Mouse (Mus musculus) heart, adult 18-20 months (tissue): Measurements from ENCODE around the gene Sdccag8. TPM values are rescaled to one million over a fixed set of nuclear protein-coding genes. Genes with fewer than 3 reads are reported as not detected.
A peak's percentile ranks its signal among the peaks of the same experiment; 100 is the strongest.

ENCODE experiments used
- DNase-seq, 2 experiments: peaks; one replicate each; pipeline ENCODE4 v3.0.0; 2021 to 2022; ENCODE audit warnings: mixed read lengths in 1 of 2
- long read RNA-seq, 2 experiments: library from polyadenylated mRNA; stranded (forward); transcript quantifications; one replicate each; pipeline ENCODE4 v2.0.0; 2021
- total RNA-seq, 2 experiments: library from RNA; stranded (reverse); gene quantifications; 2 replicates each; pipeline ENCODE4 v1.2.3; 2021

Gene Sdccag8
- total RNA-seq, result 1 to 10 TPM; 3.0 to 4.3 TPM
- long read RNA-seq, experiment 1, partial matches to known transcripts, result 2 of 6 reads
- long read RNA-seq, experiment 1, other reads (novel, unspliced or antisense), result 0 of 6 reads
- long read RNA-seq, experiment 2, partial matches to known transcripts, result 1 of 3 reads
- long read RNA-seq, experiment 2, other reads (novel, unspliced or antisense), result 0 of 3 reads

GRCm38 (mm10) chr1:176814591-176815062, at the start of gene Sdccag8:
TSS of gene Sdccag8 (plus strand) at chr1:176814660.
- peak; percentile 94 to 99 for DNase-seq

GRCm38 (mm10) chr1:176774533-176774932, 39.9 kb upstream of the Sdccag8 start:
- no peak for DNase-seq

- DNase-seq, result no peak
These were observed 25.1 kb upstream of the Sdccag8 start for GRCm38 (mm10) chr1:176789326-176789725.

- DNase-seq, result no peak
These were observed 22.3 kb upstream of the Sdccag8 start for GRCm38 (mm10) chr1:176792175-176792574.

- DNase-seq, result no peak
These were observed 15.8 kb upstream of the Sdccag8 start for GRCm38 (mm10) chr1:176798673-176799072.

GRCm38 (mm10) chr1:176800728-176801365, 13.6 kb upstream of the Sdccag8 start:
- DNase-seq, result peak; percentile 77 to 85

GRCm38 (mm10) chr1:176810161-176810560, 4.3 kb upstream of the Sdccag8 start:
- DNase-seq, result no peak

- no peak for DNase-seq
These were observed 2.6 kb upstream of the Sdccag8 start for GRCm38 (mm10) chr1:176811892-176812291.

GRCm38 (mm10) chr1:176812491-176813291, 1.8 kb upstream of the Sdccag8 start:
- no peak for DNase-seq

GRCm38 (mm10) chr1:176813292-176814035, 996 bp upstream of the Sdccag8 start:
- DNase-seq, result peak; percentile 77 to 84

- peak; percentile 96 to 97 for DNase-seq
These were observed 432 bp upstream of the Sdccag8 start, which contains the start of gene Cep170 for GRCm38 (mm10) chr1:176814036-176814420. TSS of gene Cep170 (minus strand) at chr1:176814067.

- no peak for DNase-seq
These were observed 2.3 kb downstream of the Sdccag8 start for GRCm38 (mm10) chr1:176816728-176817127.

- no peak for DNase-seq
These were observed 3.7 kb downstream of the Sdccag8 start for GRCm38 (mm10) chr1:176818147-176818546.

- DNase-seq, result peak; percentile 81 to 87
These were observed 4.3 kb downstream of the Sdccag8 start for GRCm38 (mm10) chr1:176818763-176819162.

- DNase-seq, result no peak
These were observed 7.5 kb downstream of the Sdccag8 start for GRCm38 (mm10) chr1:176821929-176822328.

GRCm38 (mm10) chr1:176822949-176823348, 8.5 kb downstream of the Sdccag8 start:
- DNase-seq, result no peak

- no peak for DNase-seq
These were observed 9.4 kb downstream of the Sdccag8 start for GRCm38 (mm10) chr1:176823889-176824288.

GRCm38 (mm10) chr1:176824611-176825010, 10.2 kb downstream of the Sdccag8 start:
- no peak for DNase-seq

GRCm38 (mm10) chr1:176825084-176825483, 10.6 kb downstream of the Sdccag8 start:
- DNase-seq, result no peak

- no peak for DNase-seq
These were observed 11.7 kb downstream of the Sdccag8 start for GRCm38 (mm10) chr1:176826186-176826585.

GRCm38 (mm10) chr1:176826931-176827330, 12.5 kb downstream of the Sdccag8 start:
- DNase-seq, result no peak

- DNase-seq, result peak; percentile 48 to 75
These were observed 12.9 kb downstream of the Sdccag8 start for GRCm38 (mm10) chr1:176827365-176827764.
